Mouse (Mus musculus): ENCODE measurements at regions not wholly inside any gene's neighbourhood (a gene's known extent, or its start where the extent isn't known, plus 50 kb on each side); places are given as distances from the start of the nearest gene placed in this dataset.

- no peak for DNase-seq
These were observed 242.3 kb upstream of the Lrtm1 start for GRCm38 (mm10) chr14:28775686-28776085.

DNA sequence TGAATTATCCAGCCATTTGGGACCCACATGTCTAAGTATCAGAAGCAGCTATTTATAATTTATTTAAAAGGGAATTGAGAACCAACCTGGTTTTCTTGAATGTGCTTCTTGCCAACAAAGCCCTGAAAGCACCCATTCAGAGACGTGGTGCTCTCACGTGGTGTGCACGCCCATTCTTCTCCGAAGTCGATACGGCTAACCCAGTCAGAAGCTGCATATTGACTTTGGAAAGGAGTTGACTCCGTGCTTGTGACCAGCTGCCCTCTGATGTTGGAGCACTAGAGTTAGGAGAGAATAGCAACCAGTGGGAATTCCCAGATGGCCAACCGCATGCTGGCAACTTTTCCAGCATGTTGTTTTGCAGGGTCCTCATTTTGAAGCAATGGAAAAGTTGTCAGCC is 240.2 kb upstream of the Lrtm1 start:
- DNase-seq: no peak

DNA sequence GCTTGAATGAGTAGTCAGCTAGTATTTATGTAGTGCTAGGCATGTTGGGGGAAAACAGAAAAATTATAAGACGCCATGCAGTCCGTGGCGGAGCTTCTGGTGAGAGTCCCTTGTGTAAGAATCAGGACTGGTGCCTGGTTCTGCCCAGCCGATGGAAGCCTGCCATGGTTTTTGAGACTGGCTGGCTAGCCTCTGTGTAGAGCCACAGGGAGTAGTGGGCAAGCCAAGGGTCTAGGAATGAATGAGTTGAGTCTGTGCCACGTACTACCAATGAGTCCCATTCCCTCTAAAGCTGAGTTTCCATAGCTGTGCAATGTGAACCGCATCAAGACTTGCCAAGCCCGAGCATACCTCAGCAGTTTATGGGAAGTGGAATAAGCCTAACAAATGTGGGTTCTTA is 236.3 kb upstream of the Lrtm1 start:
- peak; percentile 21 for DNase-seq

GRCm38 (mm10) chr14:28784106-28784633 is 233.8 kb upstream of the Lrtm1 start:
- no peak for DNase-seq

GRCm38 (mm10) chr14:28798290-28798689 is 219.7 kb upstream of the Lrtm1 start:
- no peak for DNase-seq

DNA sequence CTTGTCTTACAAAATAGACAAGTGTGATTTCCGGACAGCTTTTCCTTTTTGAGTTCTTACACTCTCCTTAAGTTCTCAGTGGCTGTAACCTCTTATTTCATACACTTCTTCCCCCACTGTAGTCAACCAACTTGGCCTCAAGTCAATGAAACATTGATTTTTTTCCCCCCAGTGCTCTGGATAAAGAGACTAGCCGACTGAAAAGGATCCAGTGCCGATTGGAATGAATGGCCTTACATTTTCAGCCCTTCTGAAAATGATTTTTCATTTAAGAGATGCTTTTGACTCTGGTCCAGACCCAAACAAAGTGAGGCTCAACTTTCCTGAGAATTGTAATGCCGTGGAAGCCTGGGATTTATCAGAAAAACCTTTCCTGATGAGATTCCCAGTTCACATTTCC is 216.3 kb upstream of the Lrtm1 start:
- no peak for DNase-seq

DNA sequence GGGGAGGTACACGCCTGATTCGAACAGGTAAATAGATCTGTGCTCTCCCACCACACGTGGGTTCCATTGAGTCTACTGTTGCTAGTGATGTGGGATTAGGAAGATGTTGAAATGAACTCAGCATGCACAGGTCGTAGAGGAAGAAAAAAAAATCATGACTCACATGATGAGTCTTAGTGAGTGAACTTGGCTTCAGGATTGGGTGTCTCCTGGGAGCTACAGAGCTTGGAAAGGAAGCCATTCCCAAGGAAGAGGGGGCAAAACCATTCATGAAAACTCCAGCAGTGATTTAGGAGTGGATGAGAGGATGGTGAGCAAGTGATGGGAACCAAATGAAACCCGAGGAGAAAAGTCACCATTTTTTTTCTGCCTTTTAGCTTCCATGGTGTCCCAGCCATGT is 215.9 kb upstream of the Lrtm1 start:
- no peak for DNase-seq

GRCm38 (mm10) chr14:28808094-28808493 is 209.9 kb upstream of the Lrtm1 start:
- DNase-seq: no peak

- DNase-seq: no peak
These were observed 208.7 kb upstream of the Lrtm1 start for GRCm38 (mm10) chr14:28809355-28809754.

DNA sequence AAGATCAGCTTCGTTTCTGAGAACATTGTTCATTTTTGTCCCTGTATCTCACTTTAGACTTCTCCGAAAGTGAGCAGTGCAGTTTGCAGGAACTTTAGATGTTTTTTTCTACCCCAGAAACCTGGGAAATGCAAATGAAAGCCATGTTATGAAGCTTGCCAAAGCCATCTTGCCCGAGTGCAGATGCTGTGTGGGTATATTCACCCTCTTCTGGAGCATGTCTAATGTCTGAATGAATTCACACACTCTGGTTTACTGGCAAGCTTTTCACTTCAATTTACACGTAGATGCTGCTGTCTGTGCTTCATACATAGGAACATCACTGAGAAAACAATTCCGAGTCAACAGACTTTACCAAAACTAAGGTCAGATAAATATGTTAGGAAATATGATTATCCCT is 197.0 kb upstream of the Lrtm1 start:
- peak; percentile 3 for DNase-seq

GRCm38 (mm10) chr14:28827186-28827585 is 190.8 kb upstream of the Lrtm1 start:
- DNase-seq: no peak

DNA sequence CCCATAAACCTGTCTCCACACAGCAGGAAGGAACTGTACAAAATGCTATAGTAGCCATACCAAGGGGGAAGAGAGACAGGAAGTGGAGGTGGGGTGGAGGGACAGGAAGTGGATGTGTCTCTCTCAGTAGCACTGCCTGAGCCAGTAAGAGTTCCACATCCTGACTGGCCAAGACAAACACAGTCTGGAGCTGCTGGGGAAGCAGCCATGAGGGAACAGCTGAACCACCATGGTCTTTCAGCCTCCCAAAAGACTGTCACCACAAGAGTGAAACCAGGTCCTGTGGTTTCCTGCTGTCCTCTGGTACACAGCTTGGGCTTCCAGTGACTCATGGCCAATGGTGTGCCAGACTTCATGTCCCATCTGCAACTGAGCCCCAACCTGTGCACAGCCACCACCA is 180.9 kb upstream of the Lrtm1 start:
- DNase-seq: no peak

DNA sequence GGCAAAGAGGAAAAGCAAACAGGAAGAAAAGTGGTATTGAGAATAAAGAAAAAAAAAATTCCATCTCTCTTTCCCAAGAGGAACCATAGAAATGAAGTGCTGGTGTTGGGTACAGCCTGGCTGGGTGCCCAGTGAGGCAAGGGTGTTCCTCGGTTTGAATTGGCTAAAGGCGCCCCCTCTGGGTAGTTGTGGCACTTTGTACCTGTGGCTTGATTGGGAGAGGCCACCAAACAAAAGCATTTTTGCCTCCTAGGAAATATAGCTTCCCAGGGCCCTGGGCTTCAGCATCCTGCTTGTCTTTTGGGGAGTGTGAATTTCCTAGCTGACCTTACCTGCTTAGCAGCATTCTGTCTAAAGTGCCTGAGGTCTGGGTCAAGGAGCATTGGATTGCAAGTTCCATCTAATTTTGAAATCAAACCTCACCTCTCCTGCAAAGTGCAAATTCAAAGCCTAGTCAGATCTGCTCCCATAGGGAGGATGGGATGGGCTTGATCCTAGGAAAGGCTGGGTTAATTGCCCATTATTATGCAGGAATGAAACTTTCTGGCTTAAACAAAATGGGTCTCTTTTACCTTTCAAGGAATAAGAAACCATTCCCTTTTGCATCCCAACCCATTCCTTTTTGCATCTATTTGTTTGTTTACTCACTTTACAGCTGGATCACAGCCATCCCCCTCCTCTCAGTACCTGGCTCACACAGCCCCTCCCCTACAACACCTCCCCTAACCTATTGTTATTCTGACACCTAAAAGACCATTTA is 169.0 kb upstream of the Lrtm1 start:
- DNase-seq: peak; percentile 7
